Mouse (Mus musculus): ENCODE measurements around the gene Gm10382.
"Not testable (repeated sequence)": the region's sequence is repeated elsewhere in the genome, so short reads cannot be mapped to it uniquely, and the experiment has no call there.

DNA sequence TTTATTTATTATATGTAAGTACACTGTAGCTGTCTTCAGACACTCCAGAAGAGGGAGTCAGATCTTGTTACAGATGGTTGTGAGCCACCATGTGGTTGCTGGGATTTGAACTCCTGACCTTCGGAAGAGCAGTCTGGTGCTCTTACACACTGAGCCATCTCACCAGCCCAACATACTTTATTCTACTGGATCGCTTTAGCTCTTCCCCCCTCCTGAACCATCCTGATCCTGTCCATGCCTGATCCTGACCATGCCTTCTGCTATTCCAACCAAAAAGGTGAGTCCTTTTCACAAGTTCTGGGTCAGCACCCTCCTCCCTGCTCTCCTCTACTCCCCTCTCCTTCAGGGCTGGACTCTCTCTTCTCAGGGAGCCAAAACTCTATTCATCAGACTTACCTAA, 43.2 kb downstream of the Gm10382 start:
- TF ChIP-seq CTCF, EP300 (IDR thresholded peaks at IDR 0.05; ENCODE audit: low read depth): not testable (repeated sequence)

Data from liver, embryonic 14.5 days (tissue).